24 mouse cellular contexts compared by ENCODE assay signal in the genomic region with DNA sequence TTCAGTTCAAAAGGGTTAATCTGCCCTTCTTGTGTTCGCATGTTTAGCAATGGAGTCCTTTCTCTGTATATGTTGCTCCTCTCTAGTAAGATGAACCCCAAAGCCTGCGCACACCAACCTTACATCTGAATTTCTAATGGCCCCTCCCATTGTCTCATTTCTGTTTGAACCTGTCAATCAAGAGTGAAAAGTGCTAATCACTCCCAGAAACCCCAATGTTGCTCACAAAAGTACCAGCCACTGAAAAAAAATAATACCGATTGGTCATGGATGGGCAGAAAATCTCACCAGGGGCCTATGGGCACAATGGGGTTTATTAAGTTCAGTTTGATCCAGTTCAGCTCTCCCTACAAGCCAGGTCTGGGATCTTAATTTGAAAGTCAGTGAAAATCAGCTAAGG.
"Had no signal": no experiment of that assay in that cellular context is flagged by ENCODE, and none has a peak within 500 bp of the region (broad histone marks: within the 10 kb centered on the region; RNA-seq: fewer than 3 reads in every experiment).

No protein-coding gene starts in this region.

- H3K27me3 ChIP-seq: liver, embryonic 12.5 days; liver, embryonic 15.5 days; lung, embryonic 15.5 days; megakaryocyte, embryonic 14.5 days; neural tube, embryonic 15.5 days had no signal

- H3K4me1 ChIP-seq: liver, embryonic 12.5 days; liver, embryonic 15.5 days; lung, embryonic 15.5 days; megakaryocyte, embryonic 14.5 days had no signal

- H3K27ac ChIP-seq: kidney, postnatal 0 days; layer of hippocampus, adult 2 months; limb, embryonic 10.5 days; limb, embryonic 13.5 days; liver, embryonic 12.5 days; liver, embryonic 15.5 days; lung, embryonic 15.5 days; neural tube, embryonic 12.5 days; neural tube, embryonic 15.5 days; stomach, postnatal 0 days had no signal

- H3K36me3 ChIP-seq: limb, embryonic 10.5 days; limb, embryonic 13.5 days; liver, embryonic 12.5 days; liver, embryonic 15.5 days; lung, embryonic 15.5 days; neural tube, embryonic 12.5 days; neural tube, embryonic 15.5 days had no signal

- H3K9ac ChIP-seq: limb, embryonic 13.5 days; liver, embryonic 12.5 days; liver, embryonic 15.5 days; lung, embryonic 15.5 days; neural tube, embryonic 12.5 days; neural tube, embryonic 15.5 days had no signal

- ATAC-seq: liver, embryonic 12.5 days had no signal

- H3K9me3 ChIP-seq: limb, embryonic 10.5 days; limb, embryonic 13.5 days; liver, embryonic 12.5 days; liver, embryonic 15.5 days; lung, embryonic 15.5 days; neural tube, embryonic 12.5 days; neural tube, embryonic 15.5 days had no signal

- DNase-seq: kidney, adult 2 months; kidney, postnatal 25 days; layer of hippocampus, adult 9-11 months; liver; lung, adult 18-20 months; lung, postnatal 10 days; lung, postnatal 36 days; right cerebral cortex, adult 18-20 months; right cerebral cortex, postnatal 14 days; right cerebral cortex, postnatal 4 days; thymus, adult 2 months; thymus, postnatal 14 days; thymus, postnatal 4 days had no signal

- H3K4me3 ChIP-seq: layer of hippocampus, adult 2 months; limb, embryonic 10.5 days; limb, embryonic 13.5 days; liver, embryonic 12.5 days; liver, embryonic 15.5 days; lung, embryonic 15.5 days; megakaryocyte, embryonic 14.5 days; neural tube, embryonic 12.5 days; neural tube, embryonic 15.5 days had no signal

- H3K4me2 ChIP-seq: limb, embryonic 13.5 days; liver, embryonic 12.5 days; liver, embryonic 15.5 days; lung, embryonic 15.5 days; neural tube, embryonic 12.5 days; neural tube, embryonic 15.5 days had no signal
